In genomic region chr6:124996551-124997501, GRCm38 (mm10) we compare ENCODE assay signal across 8 mouse cellular contexts. TPM values are rescaled to one million over a fixed set of nuclear protein-coding genes. Genes with fewer than 3 reads are reported as not detected.
DNase-seq lines count a peak whose midpoint lies in the region; ATAC-seq and TF ChIP-seq lines count a peak whose summit lies in the region.

TSS of gene Pianp (plus strand) at chr6:124996694.

- TF ChIP-seq POLR2A in liver, adult 2 months (IDR thresholded peaks at IDR 0.05; ENCODE audit: extremely low read depth, insufficient read depth, low read length): no peak

- TF ChIP-seq CTCF in liver, adult 2 months (IDR thresholded peaks at IDR 0.05; ENCODE audit: low read depth, low read length): no peak
- TF ChIP-seq CTCF in midbrain, postnatal 0 days (IDR thresholded peaks at IDR 0.05): no peak

- no peak within 1 kb of the TSS; the same call in 1 of the 2 replicates for H3K27ac ChIP-seq in embryonic facial prominence, embryonic 15.5 days (replicated peaks)
- no peak within 1 kb of the TSS for H3K27ac ChIP-seq in heart, embryonic 12.5 days (ENCODE audit: poor library complexity, severe bottlenecking)
- H3K27ac ChIP-seq in kidney, embryonic 15.5 days: no peak within 1 kb of the TSS
- H3K27ac ChIP-seq in liver, adult 2 months (replicated peaks; ENCODE audit: insufficient read depth, low read depth, low read length): no peak within 1 kb of the TSS
- peak within 1 kb of the TSS; percentile 92 for H3K27ac ChIP-seq in midbrain, postnatal 0 days (ENCODE audit: low read depth, low read length)

- peak; percentile 65 for ATAC-seq in embryonic facial prominence, embryonic 15.5 days (ENCODE audit: insufficient number of reproducible peaks, low FRiP score, low TSS enrichment, low read depth)
- peak; percentile 4; the same call in 1 of the 2 replicates for ATAC-seq in heart, embryonic 12.5 days (ENCODE audit: insufficient number of reproducible peaks, low FRiP score)
- ATAC-seq in kidney, embryonic 15.5 days (replicated peaks; ENCODE audit: low FRiP score): peak; percentile 72
- peak; percentile 86 for ATAC-seq in midbrain, postnatal 0 days (ENCODE audit: low FRiP score)

- no peaks in the 10 kb centered on the region for H3K36me3 ChIP-seq in embryonic facial prominence, embryonic 15.5 days
- no peaks in the 10 kb centered on the region for H3K36me3 ChIP-seq in heart, embryonic 12.5 days
- no peaks in the 10 kb centered on the region for H3K36me3 ChIP-seq in kidney, embryonic 15.5 days
- H3K36me3 ChIP-seq in liver, adult 2 months (ENCODE audit: control insufficient read depth, insufficient read depth, low read length): no peaks in the 10 kb centered on the region
- peaks cover 15% of the 10 kb centered on the region for H3K36me3 ChIP-seq in midbrain, postnatal 0 days (ENCODE audit: insufficient read depth, low read length)

- peak within 1 kb of the TSS; percentile 100 for H3K4me2 ChIP-seq in embryonic facial prominence, embryonic 15.5 days (replicated peaks)
- peak within 1 kb of the TSS; percentile 97 for H3K4me2 ChIP-seq in heart, embryonic 12.5 days
- H3K4me2 ChIP-seq in kidney, embryonic 15.5 days: peak within 1 kb of the TSS; percentile 100
- H3K4me2 ChIP-seq in midbrain, postnatal 0 days (ENCODE audit: low read depth, low read length, poor library complexity, severe bottlenecking): peak within 1 kb of the TSS; percentile 69

- WGBS in embryonic facial prominence, embryonic 15.5 days: 1% methylated on average over 52 of the region's 78 CpGs
- WGBS in heart, embryonic 12.5 days: under 1% methylated on average over 73 of the region's 78 CpGs
- WGBS in kidney, embryonic 15.5 days: under 1% methylated on average over 75 of the region's 78 CpGs
- WGBS in liver, adult 2 months: 3% methylated on average over 53 of the region's 78 CpGs
- WGBS in midbrain, postnatal 0 days: under 1% methylated on average over 62 of the region's 78 CpGs

- H3K79me2 ChIP-seq in liver, adult 2 months (ENCODE audit: control insufficient read depth, insufficient read depth, low read length): no peaks in the 10 kb centered on the region

- peak; percentile 48 for DNase-seq in A20 (ENCODE audit: low read depth, low spot score)
- peak; percentile 85 to 90 for DNase-seq in adrenal gland, postnatal 36 days
- no peak for DNase-seq in liver, adult 2 months (ENCODE audit: extremely low read depth, low read depth, low spot score)
- DNase-seq in midbrain, postnatal 0 days (ENCODE audit: low spot score): peak; percentile 86
- DNase-seq in spleen, postnatal 14 days (ENCODE audit: low spot score in 2 of 2): peak; percentile 50 to 69

- H3K27me3 ChIP-seq in embryonic facial prominence, embryonic 15.5 days: peaks cover 77% of the 10 kb centered on the region
- peaks cover 96% of the 10 kb centered on the region for H3K27me3 ChIP-seq in heart, embryonic 12.5 days (replicated peaks)
- H3K27me3 ChIP-seq in kidney, embryonic 15.5 days: peaks cover 95% of the 10 kb centered on the region
- H3K27me3 ChIP-seq in liver, adult 2 months (ENCODE audit: control insufficient read depth, insufficient read depth, low read length): peaks cover 13% of the 10 kb centered on the region
- H3K27me3 ChIP-seq in midbrain, postnatal 0 days (ENCODE audit: insufficient read depth, low read length): peaks cover 10% of the 10 kb centered on the region; the same call in 1 of the 2 replicates

- no peaks in the 10 kb centered on the region for H3K9me3 ChIP-seq in embryonic facial prominence, embryonic 15.5 days (replicated peaks)
- no peaks in the 10 kb centered on the region for H3K9me3 ChIP-seq in heart, embryonic 12.5 days (replicated peaks)
- H3K9me3 ChIP-seq in kidney, embryonic 15.5 days (replicated peaks): no peaks in the 10 kb centered on the region
- H3K9me3 ChIP-seq in midbrain, postnatal 0 days (ENCODE audit: low read length): no peaks in the 10 kb centered on the region

- peaks cover 44% of the 10 kb centered on the region for H3K4me1 ChIP-seq in embryonic facial prominence, embryonic 15.5 days
- H3K4me1 ChIP-seq in heart, embryonic 12.5 days (replicated peaks): peaks cover 25% of the 10 kb centered on the region
- H3K4me1 ChIP-seq in kidney, embryonic 15.5 days: peaks cover 34% of the 10 kb centered on the region
- no peaks in the 10 kb centered on the region for H3K4me1 ChIP-seq in liver, adult 2 months (ENCODE audit: control insufficient read depth, insufficient read depth, low read length)
- H3K4me1 ChIP-seq in midbrain, postnatal 0 days (ENCODE audit: insufficient read depth, low read length): peaks cover 18% of the 10 kb centered on the region

- peak within 1 kb of the TSS; percentile 65 for H3K4me3 ChIP-seq in embryonic facial prominence, embryonic 15.5 days (replicated peaks)
- H3K4me3 ChIP-seq in heart, embryonic 12.5 days: peak within 1 kb of the TSS; percentile 58
- H3K4me3 ChIP-seq in kidney, embryonic 15.5 days (replicated peaks): peak within 1 kb of the TSS; percentile 57
- H3K4me3 ChIP-seq in liver, adult 2 months (ENCODE audit: insufficient read depth, low read depth, low read length): peak within 1 kb of the TSS; percentile 43; the same call in 1 of the 2 replicates
- peak within 1 kb of the TSS; percentile 82 for H3K4me3 ChIP-seq in midbrain, postnatal 0 days (ENCODE audit: low read depth, low read length)

- peak within 1 kb of the TSS; percentile 37 for H3K9ac ChIP-seq in embryonic facial prominence, embryonic 15.5 days
- peak within 1 kb of the TSS; percentile 70 for H3K9ac ChIP-seq in heart, embryonic 12.5 days
- peak within 1 kb of the TSS; percentile 41 for H3K9ac ChIP-seq in kidney, embryonic 15.5 days
- H3K9ac ChIP-seq in liver, adult 2 months (ENCODE audit: low read depth, low read length): peak within 1 kb of the TSS; percentile 52
- H3K9ac ChIP-seq in midbrain, postnatal 0 days (replicated peaks; ENCODE audit: low read length, poor library complexity, severe bottlenecking): peak within 1 kb of the TSS; percentile 93

RNA-seq across cellular contexts. Expression of gene Pianp, which starts in this region (rescaled TPM):
- total RNA-seq in adrenal gland, postnatal 36 days (2021): 1 to 10 TPM; 2.1 to 3.4 TPM
- polyA plus RNA-seq in embryonic facial prominence, embryonic 15.5 days (2015; fragmentation: Nextera tagmentation; extraction: Ambion mirVana): 11.3 and 13.7 TPM in 2 replicates
- polyA plus RNA-seq in heart, embryonic 12.5 days (2016; fragmentation: Nextera tagmentation; extraction: Ambion mirVana): 0.39 and 0.45 TPM in 2 replicates
- polyA plus RNA-seq in kidney, embryonic 15.5 days (2015; fragmentation: Nextera tagmentation; extraction: Ambion mirVana): 1.4 and 3.1 TPM in 2 replicates
- 0.13 TPM in 1 of 2 replicates, not detected in the other for total RNA-seq in liver, adult 2 months (2014; rRNA removed)
- 0.77 and 1.4 TPM in 2 replicates for polyA plus RNA-seq in liver, adult 2 months (2012; rRNA removed)
- total RNA-seq in midbrain, postnatal 0 days (2014; rRNA removed): 31.8 and 36.1 TPM in 2 replicates
- 97.0 and 97.5 TPM in 2 replicates for polyA plus RNA-seq in midbrain, postnatal 0 days (2015; fragmentation: Nextera tagmentation; extraction: Ambion mirVana)

Comparison
In these comparisons a context has a peak if more than half of its experiments do, and no peak if none do; other contexts are left out.
1. Peak in ATAC-seq, H3K4me3 ChIP-seq, H3K9ac ChIP-seq and H3K4me2 ChIP-seq in heart, embryonic 12.5 days; RNA of the gene not detected or under 1 TPM.
2. ATAC-seq: peak in every context shown above with its lines; median percentile 86 in midbrain, postnatal 0 days; 72 in kidney, embryonic 15.5 days; 65 in embryonic facial prominence, embryonic 15.5 days; 4 in heart, embryonic 12.5 days.
3. H3K9ac ChIP-seq: peak in every context shown above with its lines; median percentile 93 in midbrain, postnatal 0 days; 70 in heart, embryonic 12.5 days; 52 in liver, adult 2 months; 41 in kidney, embryonic 15.5 days; 37 in embryonic facial prominence, embryonic 15.5 days.